Mouse (Mus musculus) left cerebral cortex, postnatal 36 days (tissue): ENCODE results near the gene Tacr1. TPM values are rescaled to one million over a fixed set of nuclear protein-coding genes. Genes with fewer than 3 reads are reported as not detected.

Experiments
- DNase-seq, 2 experiments: peaks; one replicate each; pipeline ENCODE4 v3.0.0; 2021 to 2022; ENCODE audit warnings: low spot score in 2 of 2, mixed read lengths in 1 of 2
- intact Hi-C: fragments of 180-260 bp; cut with DNase I; formaldehyde crosslinking; loops from one replicate; pipeline ENCODE4 v1.15.1; 2025
- total RNA-seq, 2 experiments: library from RNA; stranded (reverse); gene quantifications; 2 replicates each; pipeline ENCODE4 v1.2.3; 2021

The Tacr1 gene
- total RNA-seq, 2 experiments from 2014 or later = 2.1 to 4.0 TPM

DNA sequence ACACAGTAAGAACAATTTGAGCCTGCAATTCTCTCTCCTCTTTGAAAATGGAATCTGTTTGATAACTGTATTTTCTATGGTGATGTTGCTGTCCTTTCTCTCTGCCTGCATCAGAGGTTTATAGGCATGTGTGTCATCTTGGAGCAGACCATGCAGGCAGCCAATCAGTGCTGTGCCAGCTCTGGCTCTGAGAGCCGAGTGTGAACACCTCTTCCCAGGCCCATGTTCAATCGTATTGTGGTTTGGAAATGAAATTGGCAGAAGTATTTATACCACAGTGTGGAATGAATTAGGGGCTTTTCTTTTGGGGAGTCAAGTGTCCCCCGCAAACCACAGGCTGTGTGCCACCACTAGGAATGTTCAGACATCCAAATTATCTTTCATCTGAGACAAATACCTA lies 117.5 kb downstream of the Tacr1 start:
- intact Hi-C loops = no loop called here
- DNase-seq = no peak

DNA sequence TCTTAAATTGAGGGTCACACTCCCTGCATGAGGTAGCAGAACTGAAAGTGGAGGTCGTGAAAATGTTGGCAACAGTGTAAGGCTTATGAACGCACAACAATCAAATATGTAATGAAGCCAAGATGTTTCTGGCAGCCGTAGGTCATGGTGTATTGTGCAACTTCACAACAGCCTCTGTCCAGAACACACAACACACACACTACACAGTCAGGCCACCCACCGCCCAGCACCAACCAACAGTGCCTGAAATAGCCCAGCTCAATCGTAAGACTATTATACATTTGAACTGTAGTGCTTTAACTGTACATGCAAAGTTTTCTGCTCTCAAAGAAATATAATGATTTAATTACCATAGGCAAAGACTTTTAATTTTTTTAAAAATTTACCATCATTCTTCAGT lies 120.4 kb downstream of the Tacr1 start:
- no peak for DNase-seq
- intact Hi-C loops = no loop called here

DNA sequence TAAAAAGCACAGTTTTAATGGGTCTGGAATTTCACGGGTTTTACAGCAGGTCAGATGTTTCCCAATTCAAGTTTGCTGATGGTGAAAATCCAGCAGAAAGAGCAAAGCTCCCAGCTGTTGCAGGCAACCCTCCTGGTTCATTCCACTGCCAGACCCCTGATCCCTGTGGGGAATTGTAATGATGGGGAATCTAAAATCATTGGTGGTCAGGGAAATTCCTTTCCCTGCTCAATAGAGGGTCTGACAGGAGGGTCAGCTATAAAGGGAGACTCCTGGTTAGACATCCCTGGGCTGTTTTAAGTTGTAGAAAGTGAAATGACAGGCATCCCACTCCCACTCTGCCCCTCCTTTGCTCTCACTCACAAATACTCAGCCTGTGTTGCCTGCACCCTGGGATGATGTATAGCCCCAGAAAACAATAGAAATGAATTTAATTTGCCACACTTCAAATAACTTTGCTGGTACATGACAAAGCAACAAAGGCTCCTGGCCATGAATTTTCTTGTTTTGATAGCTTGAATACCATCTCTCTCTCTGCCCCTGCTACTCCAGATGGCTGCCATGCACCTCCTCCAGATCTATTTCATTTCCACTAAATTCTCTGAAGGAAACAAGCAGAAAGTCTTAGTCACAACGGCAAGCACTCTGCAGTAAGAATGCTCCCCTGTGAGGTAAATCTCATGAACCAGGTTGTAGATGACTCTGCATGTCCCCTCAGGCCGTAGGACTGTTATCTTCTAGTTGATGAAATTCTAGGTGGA lies 123.2 kb downstream of the Tacr1 start:
- peak in 1 of 2 experiments; percentile 13 for DNase-seq
- intact Hi-C loops = no loop called here

DNA sequence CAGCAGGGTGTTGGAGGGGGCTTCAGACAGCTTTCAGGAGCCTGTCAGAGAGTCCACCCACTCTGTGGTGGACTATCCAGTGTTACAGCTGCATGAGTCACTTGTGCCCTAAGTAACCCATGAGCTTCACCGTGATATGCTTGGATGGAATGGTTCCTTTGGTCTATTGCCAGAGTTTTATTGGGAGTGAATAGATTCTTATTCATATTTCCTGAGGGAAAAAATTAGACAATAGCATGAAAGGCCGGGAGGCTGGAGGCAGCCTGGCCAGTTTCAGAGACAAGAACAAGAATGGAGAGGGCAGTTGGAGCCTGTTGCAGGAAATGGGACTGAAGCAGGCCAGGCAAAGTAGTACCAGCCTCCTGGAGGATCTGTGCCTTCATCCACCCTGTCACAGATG lies 126.5 kb downstream of the Tacr1 start:
- intact Hi-C loops = no loop called here
- DNase-seq = no peak

DNA sequence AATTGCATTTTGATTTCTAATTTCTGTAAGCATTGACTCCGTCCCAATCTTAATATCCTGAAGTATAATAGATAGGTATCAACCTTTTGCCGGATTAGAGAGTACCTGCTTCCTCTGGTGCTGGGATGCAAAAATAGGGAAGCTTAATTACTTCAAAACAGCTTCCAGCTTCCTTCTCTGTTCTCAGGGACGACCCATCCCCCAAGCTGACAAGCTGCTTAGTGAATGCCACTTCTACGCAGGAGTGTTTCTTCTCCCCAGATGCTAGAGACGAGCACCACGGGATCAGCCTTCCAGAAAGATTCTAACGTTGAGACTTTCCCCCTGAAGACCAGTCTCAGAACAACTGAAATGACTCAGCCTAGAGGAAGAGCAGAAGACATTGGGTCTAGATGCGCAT lies 134.5 kb downstream of the Tacr1 start:
- no peak for DNase-seq

DNA sequence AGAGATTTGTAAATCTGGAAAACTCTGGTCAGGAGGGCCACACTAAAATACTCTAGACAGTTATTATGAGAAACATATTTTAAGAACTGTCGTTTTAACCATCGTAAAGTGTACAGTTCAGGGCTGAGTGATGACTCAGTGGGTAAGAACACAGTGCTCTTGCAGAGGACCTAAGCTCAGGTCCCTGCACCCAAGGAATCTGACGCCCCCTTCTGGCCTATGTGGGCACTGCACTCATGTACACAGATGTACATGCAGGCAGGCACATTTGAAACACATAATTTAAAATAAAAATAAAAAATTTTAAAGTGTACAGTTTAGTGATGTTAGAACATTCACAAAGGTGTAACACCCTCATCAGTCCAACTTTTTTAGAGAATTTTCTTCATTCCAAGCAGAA lies 147.1 kb downstream of the Tacr1 start:
- intact Hi-C loops = no loop called here
- no peak for DNase-seq

More for the DNA sequence above, 134.5 kb downstream of the Tacr1 start:
- intact Hi-C loops = no loop called here

DNA sequence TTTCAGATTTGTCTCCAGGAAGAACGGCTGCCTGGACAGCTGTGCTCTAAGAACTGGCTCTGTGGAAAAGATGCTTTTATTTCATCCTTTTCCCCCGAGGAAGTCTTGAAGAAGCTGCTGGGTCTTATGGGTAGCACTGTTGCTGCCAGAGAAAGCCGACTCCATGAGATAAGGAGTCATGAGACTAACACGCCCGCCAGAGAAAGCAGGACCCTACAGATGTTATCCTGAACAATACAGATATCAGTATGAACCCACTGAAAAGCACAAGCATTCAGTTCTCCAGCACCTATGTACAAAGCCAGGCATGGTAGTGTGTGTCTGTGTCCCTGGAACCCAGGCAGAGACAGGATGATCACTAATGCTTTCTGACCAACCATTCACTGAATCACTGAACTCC lies 173.3 kb downstream of the Tacr1 start:
- no peak for DNase-seq
- intact Hi-C loops = no loop called here

DNA sequence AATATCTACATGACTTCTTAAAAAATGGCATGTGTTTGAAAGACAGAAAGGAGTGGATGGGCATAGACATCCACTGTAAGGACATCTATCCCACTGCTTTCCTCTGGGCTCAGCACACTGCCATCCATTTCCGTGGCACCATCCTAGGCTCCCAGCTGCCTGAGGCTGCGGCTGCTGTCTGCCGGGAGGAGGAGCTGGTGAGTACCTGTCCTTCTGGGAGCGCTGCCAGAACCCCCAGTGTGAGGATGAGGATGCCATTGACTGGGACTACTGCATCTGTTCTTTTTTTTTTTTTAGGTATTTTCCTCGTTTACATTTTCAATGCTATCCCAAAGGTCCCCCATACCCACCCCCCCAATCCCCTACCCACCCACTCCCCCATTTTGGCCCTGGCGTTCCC lies 183.3 kb downstream of the Tacr1 start:
- intact Hi-C loops = no loop called here
- DNase-seq = no peak

DNA sequence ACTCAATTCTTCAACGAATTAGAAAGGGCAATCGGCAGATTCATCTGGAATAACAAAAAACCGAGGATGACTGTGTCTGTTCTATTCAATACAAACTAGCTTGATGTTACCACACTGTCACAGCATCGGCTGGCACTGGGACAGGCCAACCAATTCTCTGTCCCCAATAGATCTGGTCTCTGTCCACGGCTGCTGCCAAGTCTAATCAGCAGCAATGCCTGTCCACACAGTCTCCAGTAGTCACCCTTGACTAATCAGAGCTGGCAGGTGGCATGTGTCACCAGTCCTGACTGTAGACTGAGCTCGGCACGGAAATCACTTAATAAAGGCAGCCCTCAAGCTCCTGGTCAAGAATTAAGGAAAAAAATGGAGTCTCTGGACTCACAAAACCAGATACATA lies 187.3 kb downstream of the Tacr1 start:
- no peak for DNase-seq
- intact Hi-C loops = no loop called here

DNA sequence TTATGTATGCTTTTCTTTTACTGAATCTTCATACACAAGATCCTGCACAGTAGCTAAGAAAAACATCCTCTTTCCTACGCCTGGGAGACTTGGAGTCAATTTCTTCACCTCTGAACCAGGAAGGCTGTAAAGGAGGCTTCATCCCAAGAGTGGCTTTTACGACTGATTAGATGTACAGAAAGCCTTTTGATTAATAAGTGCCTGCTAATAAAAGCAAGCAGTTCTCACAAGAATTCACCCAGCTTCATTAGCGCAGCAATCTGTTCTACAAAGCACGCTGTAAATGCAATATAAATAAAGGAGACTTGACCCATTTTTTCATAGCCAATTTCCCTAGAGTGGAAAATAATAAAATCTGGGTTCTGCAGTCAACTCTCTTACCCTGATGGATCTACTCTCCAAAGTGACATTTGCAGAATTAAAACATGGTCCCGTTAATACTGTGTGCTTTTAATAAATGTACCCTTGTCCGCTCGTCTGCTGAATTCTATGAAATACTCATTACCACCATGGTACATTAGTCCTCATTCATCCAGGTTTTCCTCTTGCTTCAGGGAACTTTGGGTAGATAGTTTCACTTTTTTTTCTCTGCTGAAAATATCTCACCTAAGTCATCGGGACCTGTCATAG lies 193.4 kb downstream of the Tacr1 start:
- intact Hi-C loops = no loop called here
- DNase-seq = no peak

DNA sequence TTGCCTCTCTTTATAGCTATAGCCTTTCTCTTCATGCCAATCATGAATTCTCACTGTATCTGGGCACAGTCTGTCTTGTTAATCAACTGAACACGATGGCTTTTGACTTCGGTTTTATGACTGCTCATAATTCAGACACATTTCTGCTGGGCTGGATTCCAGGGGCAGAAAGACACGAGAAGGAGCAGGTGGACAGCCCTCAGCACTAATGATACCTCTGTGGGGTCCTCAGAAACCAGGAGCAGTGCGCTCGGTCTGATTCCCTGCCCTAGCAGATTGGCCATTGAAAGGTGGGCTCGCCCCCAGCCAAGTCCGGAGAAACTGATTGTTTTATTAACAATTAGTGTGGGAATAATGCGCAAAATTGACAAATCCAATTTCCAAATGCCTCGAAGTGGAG lies 201.1 kb downstream of the Tacr1 start:
- no peak for DNase-seq
- intact Hi-C loops = loop anchor here (2.0 to 10.0 kb wide), 2 partner anchors 478 to 626 kb away; no protein-coding TSS in a partner anchor

DNA sequence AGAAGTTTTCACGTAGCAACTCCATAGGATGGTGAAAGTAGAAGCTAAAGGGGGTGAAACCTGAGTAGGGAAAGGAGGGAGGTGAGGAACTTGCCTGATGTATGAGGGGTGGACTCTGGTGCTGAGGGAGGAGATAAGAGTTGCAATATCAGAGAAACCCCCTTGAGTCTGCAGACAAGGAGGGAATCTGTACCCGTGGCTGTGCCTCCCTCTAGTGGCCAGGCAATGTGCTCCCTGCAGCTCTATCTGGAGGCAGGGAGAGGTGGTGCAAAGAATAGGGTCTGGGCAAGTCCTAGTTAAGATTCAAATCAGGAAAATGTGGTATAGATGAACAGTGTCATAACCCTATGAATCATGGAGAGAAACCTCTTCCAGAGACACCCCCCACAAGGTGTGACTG lies 201.5 kb downstream of the Tacr1 start:
- intact Hi-C loops = loop anchor here (2.0 to 10.0 kb wide), 2 partner anchors 479 to 627 kb away; no protein-coding TSS in a partner anchor
- peak; percentile 34 to 43 for DNase-seq

DNA sequence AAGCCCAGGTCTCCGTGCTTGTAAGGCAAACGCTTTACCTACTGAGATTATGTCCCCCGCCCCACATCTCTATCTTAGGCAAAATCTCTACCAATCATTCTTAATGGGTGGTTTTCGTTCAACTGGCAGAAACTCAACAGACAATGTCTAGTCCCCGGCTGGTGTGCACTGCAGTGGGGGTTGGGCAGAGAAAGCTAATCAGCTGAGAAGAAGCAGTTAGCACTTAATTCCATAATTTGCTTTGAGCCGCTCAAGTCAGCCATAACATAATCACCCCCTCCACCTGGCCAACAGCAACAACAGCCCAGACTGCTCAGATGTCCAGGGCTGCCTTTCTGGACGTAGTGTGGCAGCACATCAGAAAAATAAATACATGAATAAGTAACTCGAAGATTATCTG lies 202.7 kb downstream of the Tacr1 start:
- DNase-seq = no peak
- intact Hi-C loops = loop anchor here (10.0 kb wide), 1 partner anchor 480 kb away; no protein-coding TSS in a partner anchor

DNA sequence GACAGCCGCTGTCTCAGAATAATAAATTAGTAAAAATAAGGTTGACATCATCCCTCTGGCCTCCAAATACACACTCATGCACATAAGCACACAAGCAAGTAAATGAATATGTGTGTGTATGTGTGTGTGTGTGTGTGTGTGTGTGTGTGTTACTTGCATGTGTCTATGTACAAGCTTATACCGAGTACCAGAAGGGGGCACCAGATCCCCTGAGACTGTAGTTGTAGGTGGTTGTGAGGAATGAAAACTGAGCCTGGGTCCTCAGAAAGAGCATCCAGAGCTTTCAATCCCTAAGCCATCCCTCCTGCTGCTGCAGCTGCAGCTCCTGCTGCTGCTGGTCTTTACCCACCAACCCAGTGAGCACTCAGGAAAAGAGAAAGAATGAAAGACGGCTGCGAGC lies 206.6 kb downstream of the Tacr1 start:
- no peak for DNase-seq
- intact Hi-C loops = loop anchor here (2.0 to 10.0 kb wide), 2 partner anchors 94 to 484 kb away; no protein-coding TSS in a partner anchor

DNA sequence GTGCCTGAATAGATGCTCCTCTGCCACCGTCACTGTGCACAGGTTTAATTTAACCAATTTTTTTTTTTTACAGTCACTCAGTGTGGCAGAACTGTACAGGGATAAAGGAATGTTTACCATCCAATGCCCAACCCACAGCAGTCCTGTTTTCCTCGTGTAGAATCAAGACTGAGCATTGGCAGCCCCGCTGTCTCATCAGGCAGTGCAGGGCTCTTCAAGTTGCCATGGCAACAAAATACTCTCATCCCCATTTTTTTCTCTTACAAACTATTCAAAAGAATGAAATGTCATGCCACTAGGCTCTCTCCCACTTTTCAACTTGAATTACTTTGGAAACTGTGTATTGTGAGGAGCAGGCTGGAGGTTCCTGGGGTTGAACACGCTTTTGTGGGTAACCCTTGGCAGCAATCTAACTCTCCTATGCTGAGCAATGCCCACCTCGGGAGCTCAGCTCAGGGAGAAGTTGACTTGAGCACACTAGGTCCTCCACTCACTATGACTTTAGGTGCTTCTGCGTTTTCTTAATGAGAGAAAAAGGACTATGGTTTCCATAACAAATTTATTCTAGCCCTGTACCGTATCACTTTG lies 207.3 kb downstream of the Tacr1 start:
- DNase-seq = no peak
- intact Hi-C loops = loop anchor here (2.0 to 10.0 kb wide), 2 partner anchors 93 to 485 kb away; no protein-coding TSS in a partner anchor
